Mouse (Mus musculus) stomach, postnatal 0 days (tissue): ENCODE data around the gene Ang. TPM values are rescaled to one million over a fixed set of nuclear protein-coding genes. Genes with fewer than 3 reads are reported as not detected.

Experiments used
- ATAC-seq: fragments of 200-750 bp; cut with Nextera tagmentation; 2 replicates; pipeline ENCODE4 v1.8.0; 2017; ENCODE audit not compliant: low FRiP score, low TSS enrichment
- DNase-seq: peaks from one replicate; pipeline ENCODE4 v3.0.0-alpha.2; 2016; ENCODE audit warnings: low spot score
- H3K27ac ChIP-seq: fragments of 300-500 bp; sonication (generic); replicated peaks from 2 replicates; pipeline ENCODE4 v1.5.1; 2014; ENCODE audit warnings: mild to moderate bottlenecking, control low read depth
- H3K27me3 ChIP-seq: fragments of 300-500 bp; sonication (generic); 2 replicates; pipeline ENCODE4 v1.6.1; 2014; ENCODE audit warnings: low read length; ENCODE audit not compliant: control insufficient read depth, insufficient read depth
- H3K36me3 ChIP-seq: fragments of 300-500 bp; sonication (generic); 2 replicates; pipeline ENCODE4 v1.6.1; 2014; ENCODE audit warnings: low read length, mixed read lengths; ENCODE audit not compliant: control insufficient read depth, insufficient read depth
- H3K4me1 ChIP-seq: fragments of 300-500 bp; sonication (generic); replicated peaks from 2 replicates; pipeline ENCODE4 v1.6.1; 2014; ENCODE audit warnings: antibody characterized with exemption; ENCODE audit not compliant: control insufficient read depth, insufficient read depth
- H3K4me2 ChIP-seq: fragments of 300-500 bp; sonication (generic); replicated peaks from 2 replicates; pipeline ENCODE4 v1.6.1; 2014; ENCODE audit warnings: low read depth, mild to moderate bottlenecking, control low read depth, moderate library complexity
- H3K4me3 ChIP-seq: fragments of 300-500 bp; sonication (generic); 2 replicates; pipeline ENCODE4 v1.5.1; 2014; ENCODE audit warnings: low read depth, low read length, control low read depth
- H3K9ac ChIP-seq: fragments of 300-500 bp; sonication (generic); 2 replicates; pipeline ENCODE4 v1.6.1; 2014; ENCODE audit warnings: mild to moderate bottlenecking, low read length, control low read depth, mixed read lengths
- H3K9me3 ChIP-seq: fragments of 300-500 bp; sonication (generic); 2 replicates; pipeline ENCODE4 v1.6.1; 2016; ENCODE audit warnings: low read length; ENCODE audit not compliant: control insufficient read depth
- CTCF ChIP-seq: IDR thresholded peaks from 2 replicates; pipeline ENCODE4 v1.5.1; 2016; ENCODE audit warnings: antibody characterized with exemption, low read depth, mild to moderate bottlenecking, moderate library complexity
- EP300 ChIP-seq: optimal IDR thresholded peaks from 2 replicates; pipeline ENCODE3; 2016; ENCODE audit warnings: antibody characterized with exemption
- WGBS: fragments of 180-500 bp; shearing (Covaris S2); extraction: QIAGEN DNeasy Blood & Tissue Kit; methylation state at CpG from one replicate; pipeline ENCODE4 v1.1.7; 2014; 5-methylcytosine and 5-hydroxymethylcytosine counted together
- polyA plus RNA-seq: library from polyadenylated mRNA; unstranded; fragments of >200 nt; fragmentation: Nextera tagmentation; extraction: Ambion mirVana; gene quantifications from 2 replicates; pipeline ENCODE4 v1.2.1, GENCODE M21; 2015

The Ang gene
- polyA plus RNA-seq, 1 experiment from 2014 or later: 29.5 TPM

GRCm38 (mm10) chr14:51142568-51142967 is 51.6 kb downstream of the Ang start:
- Histone ChIP-seq H3K9ac (no peak overlapping the region), H3K36me3 (no peaks in the 10 kb centered on the region), H3K4me1 (no peaks in the 10 kb centered on the region), H3K27ac (no peak overlapping the region), H3K9me3 (no peaks in the 10 kb centered on the region), H3K4me2 (no peak overlapping the region), H3K4me3 (no peak overlapping the region), H3K27me3 (no peaks in the 10 kb centered on the region)
- WGBS: 70% methylated on average over 3 of the region's 3 CpGs
- DNase-seq (no peak), ATAC-seq (no peak)
- TF ChIP-seq EP300: no peak
- TF ChIP-seq CTCF: no peak

- Histone ChIP-seq H3K4me2 (no peak overlapping the region), H3K27ac (no peak overlapping the region), H3K4me3 (no peak overlapping the region), H3K27me3 (no peaks in the 10 kb centered on the region), H3K4me1 (no peaks in the 10 kb centered on the region), H3K9ac (no peak overlapping the region), H3K9me3 (no peaks in the 10 kb centered on the region), H3K36me3 (no peaks in the 10 kb centered on the region)
- ATAC-seq (no peak), DNase-seq (no peak)
- TF ChIP-seq CTCF: no peak
- TF ChIP-seq EP300: no peak
- 57% methylated on average over 4 of the region's 4 CpGs for WGBS
Measured at GRCm38 (mm10) chr14:51143287-51143686, 52.3 kb downstream of the Ang start.

GRCm38 (mm10) chr14:51143937-51144336 is 53.0 kb downstream of the Ang start:
- no peak for DNase-seq
- TF ChIP-seq EP300 (no peak), CTCF (no peak)
- Histone ChIP-seq H3K36me3 (no peaks in the 10 kb centered on the region), H3K4me1 (no peaks in the 10 kb centered on the region), H3K9me3 (no peaks in the 10 kb centered on the region), H3K27me3 (no peaks in the 10 kb centered on the region), H3K27ac (no peak overlapping the region), H3K4me2 (no peak overlapping the region), H3K4me3 (no peak overlapping the region), H3K9ac (no peak overlapping the region)
- 77% methylated on average over 2 of the region's 2 CpGs for WGBS
- no peak for ATAC-seq

- Histone ChIP-seq H3K4me3 (no peak overlapping the region), H3K36me3 (no peaks in the 10 kb centered on the region), H3K9ac (no peak overlapping the region), H3K27ac (no peak overlapping the region), H3K27me3 (no peaks in the 10 kb centered on the region), H3K9me3 (no peaks in the 10 kb centered on the region), H3K4me2 (no peak overlapping the region), H3K4me1 (no peaks in the 10 kb centered on the region)
- no peak for ATAC-seq
- TF ChIP-seq CTCF (no peak), EP300 (no peak)
- DNase-seq: no peak
- 87% methylated on average over 4 of the region's 4 CpGs for WGBS
Measured at GRCm38 (mm10) chr14:51144451-51144850, 53.5 kb downstream of the Ang start.

- no peak for TF ChIP-seq CTCF
- TF ChIP-seq EP300: no peak
- WGBS: 49% methylated on average over 6 of the region's 6 CpGs
Measured at GRCm38 (mm10) chr14:51145521-51145920, 54.6 kb downstream of the Ang start.

GRCm38 (mm10) chr14:51146685-51147084 is 55.7 kb downstream of the Ang start, which contains the start of gene Rnase1:
Gene Rnase1 (minus strand): TSS chr14:51146785.
- H3K4me3 ChIP-seq: no peak within 1 kb of the TSS

More at GRCm38 (mm10) chr14:51145521-51145920, 54.6 kb downstream of the Ang start:
- Histone ChIP-seq H3K4me1 (no peaks in the 10 kb centered on the region), H3K4me2 (no peak overlapping the region), H3K9ac (no peak overlapping the region), H3K36me3 (no peaks in the 10 kb centered on the region), H3K27me3 (no peaks in the 10 kb centered on the region), H3K9me3 (no peaks in the 10 kb centered on the region), H3K4me3 (no peak overlapping the region), H3K27ac (no peak overlapping the region)
- ATAC-seq: 0 out of 2 replicates have a peak, but pooled peaks have one; percentile 21
- DNase-seq: no peak

More at GRCm38 (mm10) chr14:51146685-51147084, 55.7 kb downstream of the Ang start, which contains the start of gene Rnase1:
- no peak for TF ChIP-seq CTCF
- TF ChIP-seq EP300: no peak
- 50% methylated on average over 2 of the region's 2 CpGs for WGBS
- no peaks in the 10 kb centered on the region for H3K4me1 ChIP-seq
- no peaks in the 10 kb centered on the region for H3K9me3 ChIP-seq
- DNase-seq (no peak), ATAC-seq (no peak)
- H3K27me3 ChIP-seq: no peaks in the 10 kb centered on the region
- no peak within 1 kb of the TSS for H3K4me2 ChIP-seq
- H3K36me3 ChIP-seq: no peaks in the 10 kb centered on the region
- no peak within 1 kb of the TSS for H3K9ac ChIP-seq
- H3K27ac ChIP-seq: peak within 1 kb of the TSS; percentile 49
